12 mouse cellular contexts compared by ENCODE assay signal in the genomic region with DNA sequence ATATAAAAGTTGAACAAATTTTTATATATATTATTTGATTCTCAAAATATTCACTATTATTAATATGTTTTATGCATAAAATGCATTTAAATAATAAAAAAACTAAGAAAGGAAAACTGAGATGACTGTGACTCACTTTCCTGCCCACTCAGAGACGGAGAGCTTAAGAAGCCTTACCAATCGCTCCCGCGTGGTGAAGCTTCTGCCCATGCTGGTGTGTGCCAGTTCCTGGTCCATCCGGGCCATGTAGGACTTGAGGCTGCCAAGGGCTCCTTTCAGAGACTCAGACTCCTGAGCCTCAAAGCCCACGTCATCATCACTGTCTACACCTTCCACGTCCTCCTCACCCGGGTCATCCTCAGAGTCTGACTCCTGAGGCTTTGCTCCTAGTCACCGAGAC. TPM values are rescaled to one million over a fixed set of nuclear protein-coding genes. Genes with fewer than 3 reads are reported as not detected.
"Had no signal": no experiment of that assay in that cellular context is flagged by ENCODE, and none has a peak within 500 bp of the region (broad histone marks: within the 10 kb centered on the region; RNA-seq: fewer than 3 reads in every experiment).

No protein-coding gene starts in this region.

- DNase-seq: lung, adult 18-20 months; lung, embryonic 14.5 days; lung, postnatal 10 days; lung, postnatal 4 days; right cerebral cortex, postnatal 14 days; thymus, adult 2 months; thymus, postnatal 25 days; thymus, postnatal 4 days had no signal

- ATAC-seq: midbrain, embryonic 13.5 days; midbrain, embryonic 15.5 days had no signal

RNA-seq across cellular contexts. Expression of a gene that starts 55.2 kb away (rescaled TPM):
- total RNA-seq: monocyte, adult 5-6 weeks; neutrophil, adult 5-6 weeks had no signal
